Mouse (Mus musculus) layer of hippocampus, postnatal 36 days (tissue): ENCODE measurements around the gene Klra9. TPM values are rescaled to one million over a fixed set of nuclear protein-coding genes. Genes with fewer than 3 reads are reported as not detected.
"Not testable (repeated sequence)": the region's sequence is repeated elsewhere in the genome, so short reads cannot be mapped to it uniquely, and the experiment has no call there.

ENCODE experiments used
- DNase-seq, 2 experiments: peaks; one replicate each; pipeline ENCODE4 v3.0.0; 2022
- total RNA-seq, 2 experiments: library from RNA; stranded (reverse); gene quantifications; 2 replicates each; pipeline ENCODE4 v1.2.3; 2021

The Klra9 gene
- not detected for total RNA-seq

DNA sequence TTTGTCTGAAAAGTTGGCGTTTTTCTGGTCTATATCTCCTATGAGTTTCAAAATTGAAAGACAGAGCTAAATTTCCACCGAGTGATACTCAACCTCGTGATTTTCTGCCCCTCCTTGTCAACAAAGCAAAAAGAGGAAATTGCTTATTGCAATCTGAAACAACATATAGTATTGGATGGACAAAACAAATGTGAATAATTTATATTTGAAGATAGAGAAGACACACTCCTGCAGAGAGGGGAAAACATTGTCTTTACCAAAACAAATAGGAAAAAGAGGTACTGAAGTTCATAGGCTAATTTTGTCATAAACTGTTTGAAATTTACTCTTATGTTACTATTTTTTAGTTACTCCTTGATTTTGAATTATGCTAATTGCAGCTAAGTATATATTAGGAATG lies at the start of gene Klra9:
TSS of gene Klra9 (minus strand) at position 101 of the 400 bp plus-strand sequence.
- not testable (repeated sequence) for DNase-seq

DNA sequence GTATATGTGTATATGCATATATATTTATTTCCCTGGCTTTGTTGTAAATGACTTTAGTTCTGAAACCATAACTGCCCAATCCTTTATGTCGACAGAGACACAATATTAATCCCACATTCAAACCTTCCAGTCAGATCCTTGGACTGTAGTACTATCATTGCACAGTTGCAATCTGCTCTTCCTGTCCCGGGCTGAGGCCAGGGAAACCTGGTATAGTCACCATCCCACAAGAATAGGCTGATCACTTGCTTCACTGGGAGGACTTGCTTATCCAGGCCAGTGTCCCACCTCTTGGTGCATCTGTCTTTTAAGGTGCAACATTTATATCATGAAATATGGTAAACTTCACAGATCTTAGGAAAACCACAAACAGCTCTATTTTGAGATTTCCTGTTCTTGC lies 44.6 kb upstream of the Klra9 start:
- DNase-seq: no peak

DNA sequence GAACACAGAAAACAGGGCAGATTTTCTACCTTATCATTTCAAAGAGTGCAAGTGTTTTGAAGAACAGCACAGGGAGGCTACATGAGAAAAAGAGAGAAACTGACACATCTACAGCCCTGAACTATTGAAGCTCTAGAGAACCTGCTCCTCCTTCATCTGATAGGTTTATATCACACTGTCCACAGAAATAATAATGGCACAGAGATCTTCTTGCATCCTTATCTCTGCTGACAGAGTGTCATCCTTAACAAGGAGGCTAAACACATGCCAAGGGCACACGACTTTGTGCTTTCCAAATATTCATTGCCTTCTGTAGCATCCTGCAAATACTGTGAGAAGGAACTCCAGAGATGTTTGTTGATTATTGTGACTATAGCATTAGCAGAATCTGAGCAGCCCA lies 43.7 kb upstream of the Klra9 start:
- DNase-seq: no peak

DNA sequence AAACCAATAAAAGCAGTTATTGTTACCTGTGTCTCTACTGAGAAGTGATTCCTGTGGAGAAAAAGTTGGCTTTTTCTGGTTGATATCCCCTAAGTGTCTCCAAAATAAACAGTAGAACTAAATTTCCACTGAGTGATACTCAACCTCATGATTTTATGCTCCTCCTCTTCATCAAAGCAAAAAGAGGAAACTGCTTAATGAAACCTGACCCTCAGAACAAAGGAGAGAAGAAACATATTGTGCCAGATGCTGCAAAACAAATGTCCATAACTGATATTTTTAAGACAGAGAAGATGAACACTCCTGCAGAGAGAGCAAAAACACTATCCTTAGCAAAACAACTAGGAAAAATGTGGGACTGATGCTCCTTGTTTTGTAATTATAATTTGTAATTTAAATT lies 40.3 kb upstream of the Klra9 start, which contains the start of gene Klra7:
TSS of gene Klra7 (minus strand) at position 101 of the 400 bp plus-strand sequence.
- DNase-seq: no peak

DNA sequence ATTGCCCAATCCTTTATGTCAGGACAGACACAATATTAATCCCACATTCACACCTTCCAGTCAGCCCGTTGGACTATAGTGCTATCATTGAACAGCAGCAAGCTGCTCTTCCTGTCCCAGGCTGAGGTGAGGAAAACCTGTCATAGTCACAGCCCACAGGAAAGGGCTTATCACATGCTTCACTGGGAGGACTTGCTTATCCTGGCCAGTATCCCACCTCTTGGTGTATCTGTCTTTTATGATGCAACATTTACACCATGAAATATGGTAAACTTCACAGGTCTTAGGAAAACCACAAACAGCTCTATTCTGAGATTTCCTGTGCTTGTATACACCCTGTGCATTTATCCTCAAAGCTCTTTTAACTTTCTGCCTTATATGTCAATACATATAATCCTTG lies 4.5 kb upstream of the Klra9 start:
- DNase-seq: not testable (repeated sequence)

DNA sequence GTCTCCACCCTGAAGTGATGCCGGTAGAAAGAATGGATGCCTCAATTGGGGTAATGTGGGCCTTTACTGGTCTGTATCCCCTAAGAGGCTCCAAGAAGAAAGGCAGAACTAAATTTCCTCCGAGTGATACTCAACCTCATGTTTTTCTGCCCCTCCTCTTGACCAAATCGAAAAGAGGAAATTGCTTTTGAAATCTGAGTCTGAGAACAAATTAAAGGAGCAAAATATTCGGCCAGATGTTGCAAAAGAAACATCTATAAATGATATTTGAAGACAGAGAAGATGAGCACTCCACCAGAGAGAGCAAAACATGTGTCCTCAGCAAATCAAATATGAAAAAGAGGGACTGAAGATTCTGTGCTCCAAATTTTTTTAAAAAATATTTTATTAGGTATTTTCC lies 63.1 kb downstream of the Klra9 start, which contains the start of gene Klra8:
TSS of gene Klra8 (minus strand) at position 101 of the 400 bp plus-strand sequence.
- DNase-seq: not testable (repeated sequence)

Other genes with a start within 250 kb of the Klra9 start
- not detected for gene Klra6, start 166.2 kb downstream of the Klra9 start, total RNA-seq
- gene Klra4, start 125.8 kb downstream of the Klra9 start, total RNA-seq: not detected
- not detected for gene Klra8, start 63.2 kb downstream of the Klra9 start, total RNA-seq
- not detected for gene Klra7, start 40.2 kb upstream of the Klra9 start, total RNA-seq
- not detected for gene Klra10, start 88.8 kb upstream of the Klra9 start, total RNA-seq
- gene Klra3, start 144.5 kb upstream of the Klra9 start, total RNA-seq: not detected
- gene Klra1, start 193.8 kb upstream of the Klra9 start, total RNA-seq: not detected